Mouse (Mus musculus) urinary bladder, adult 18-20 months (tissue): ENCODE data around the gene Gm9833.

Experiments used
- DNase-seq, 2 experiments: peaks; one replicate each; pipeline ENCODE4 v3.0.0; 2022; ENCODE audit warnings: low spot score in 2 of 2, mixed read lengths in 2 of 2

Gm9833 gene

GRCm38 (mm10) chr3:10121956-10122739 lies 34.2 kb downstream of the Gm9833 start:
- DNase-seq = no peak

GRCm38 (mm10) chr3:10123615-10124014 lies 35.7 kb downstream of the Gm9833 start:
- no peak for DNase-seq

GRCm38 (mm10) chr3:10124071-10124470 lies 36.2 kb downstream of the Gm9833 start:
- no peak for DNase-seq

GRCm38 (mm10) chr3:10125301-10125700 lies 37.4 kb downstream of the Gm9833 start:
- DNase-seq = no peak

GRCm38 (mm10) chr3:10126036-10126435 lies 38.1 kb downstream of the Gm9833 start:
- no peak for DNase-seq

- DNase-seq = no peak
Observed at GRCm38 (mm10) chr3:10126502-10126901, 38.6 kb downstream of the Gm9833 start.

GRCm38 (mm10) chr3:10126952-10127351 lies 39.0 kb downstream of the Gm9833 start:
- no peak for DNase-seq

- no peak for DNase-seq
Observed at GRCm38 (mm10) chr3:10127505-10127904, 39.6 kb downstream of the Gm9833 start.
